ENCODE assay signal across 14 mouse cellular contexts in genomic region chr10:20550771-20551170, GRCm38 (mm10).
A peak's percentile ranks its signal among the peaks of the same experiment; 100 is the strongest.
DNase-seq lines count a peak whose midpoint lies in the region; ATAC-seq and TF ChIP-seq lines count a peak whose summit lies in the region.
"Had no signal": no experiment of that assay in that cellular context is flagged by ENCODE, and none has a peak within 500 bp of the region (broad histone marks: within the 10 kb centered on the region; RNA-seq: fewer than 3 reads in every experiment).

No protein-coding gene starts in this region.

- intact Hi-C loops in heart, adult 2 months (cut with DNase I): no loop called here
- intact Hi-C loops in heart, postnatal 10 days (cut with DNase I): loop anchor here (2.0 kb wide), 1 partner anchor 40 kb away; no protein-coding TSS in a partner anchor

- no peak for ATAC-seq in heart, embryonic 11.5 days (replicated peaks; ENCODE audit: insufficient number of reproducible peaks, low FRiP score, low TSS enrichment)
- ATAC-seq: intestine, embryonic 16.5 days had no signal

- peak overlapping the region; percentile 86 for H3K27ac ChIP-seq in heart, adult 2 months
- no peak overlapping the region for H3K27ac ChIP-seq in heart, embryonic 11.5 days (ENCODE audit: low read depth, low read length)
- H3K27ac ChIP-seq: forebrain, embryonic 12.5 days; hindbrain, embryonic 10.5 days; limb, embryonic 13.5 days had no signal

- no peak overlapping the region for H3K4me2 ChIP-seq in heart, embryonic 11.5 days
- H3K4me2 ChIP-seq: forebrain, embryonic 12.5 days; limb, embryonic 13.5 days had no signal

- WGBS in heart, adult 2 months: 22% methylated on average over 3 of the region's 3 CpGs
- 44% methylated on average over 3 of the region's 3 CpGs for WGBS in heart, embryonic 11.5 days (ENCODE audit: insufficient replicate concordance)

- peaks cover 17% of the 10 kb centered on the region for H3K4me1 ChIP-seq in heart, adult 2 months (ENCODE audit: control insufficient read depth, insufficient read depth, low read length)
- H3K4me1 ChIP-seq in heart, embryonic 11.5 days (ENCODE audit: control insufficient read depth, insufficient read depth, low read length): peaks cover 18% of the 10 kb centered on the region

- no peak overlapping the region for H3K9ac ChIP-seq in heart, adult 2 months (ENCODE audit: low read depth, low read length)
- no peak overlapping the region for H3K9ac ChIP-seq in heart, embryonic 11.5 days (ENCODE audit: low read depth, low read length)
- H3K9ac ChIP-seq: forebrain, embryonic 12.5 days; limb, embryonic 13.5 days had no signal

- H3K9me3 ChIP-seq in heart, embryonic 11.5 days (replicated peaks; ENCODE audit: control insufficient read depth, low read length): no peaks in the 10 kb centered on the region
- H3K9me3 ChIP-seq: forebrain, embryonic 12.5 days; hindbrain, embryonic 10.5 days; limb, embryonic 13.5 days had no signal

- TF ChIP-seq EP300 in heart, adult 2 months (IDR thresholded peaks at IDR 0.05; ENCODE audit: insufficient read depth, low read depth, low read length): no peak

- no peaks in the 10 kb centered on the region for H3K27me3 ChIP-seq in heart, adult 2 months (ENCODE audit: control insufficient read depth, insufficient read depth, low read length)
- no peaks in the 10 kb centered on the region for H3K27me3 ChIP-seq in heart, embryonic 11.5 days (ENCODE audit: control insufficient read depth, insufficient read depth, low read length)
- H3K27me3 ChIP-seq: limb, embryonic 13.5 days had no signal

- no peak for TF ChIP-seq CTCF in heart, adult 2 months (IDR thresholded peaks at IDR 0.05)

- H3K4me3 ChIP-seq in heart, adult 2 months: no peak overlapping the region
- no peak overlapping the region for H3K4me3 ChIP-seq in heart, embryonic 11.5 days (ENCODE audit: low read depth, low read length)
- H3K4me3 ChIP-seq: forebrain, embryonic 12.5 days; hindbrain, embryonic 10.5 days; limb, embryonic 13.5 days had no signal

- peaks cover 8% of the 10 kb centered on the region for H3K36me3 ChIP-seq in heart, adult 2 months (ENCODE audit: control insufficient read depth, insufficient read depth, low read length)
- no peaks in the 10 kb centered on the region for H3K36me3 ChIP-seq in heart, embryonic 11.5 days (ENCODE audit: control insufficient read depth, insufficient read depth, low read length)
- H3K36me3 ChIP-seq: forebrain, embryonic 12.5 days; hindbrain, embryonic 10.5 days; limb, embryonic 13.5 days had no signal

- TF ChIP-seq POLR2A in heart, adult 2 months (IDR thresholded peaks at IDR 0.05; ENCODE audit: insufficient read depth, low read depth, low read length): no peak

- peak; percentile 43 to 59 for DNase-seq in heart, adult 2 months
- peak; percentile 11 for DNase-seq in testis, postnatal 14 days (ENCODE audit: low spot score)
- DNase-seq in testis, postnatal 10 days (ENCODE audit: low spot score): no peak
- peak; percentile 63 to 66 for DNase-seq in heart, postnatal 10 days
- DNase-seq in frontal cortex, postnatal 10 days (ENCODE audit: low spot score in 2 of 2): no peak
- DNase-seq in thymus, postnatal 25 days: no peak
- DNase-seq: cerebellum, adult 9-11 months; lung, postnatal 4 days; right cerebral cortex, postnatal 14 days had no signal

- no peaks in the 10 kb centered on the region for H3K79me2 ChIP-seq in heart, adult 2 months (replicated peaks; ENCODE audit: control insufficient read depth, insufficient read depth, low read length)

Comparison
In these comparisons a context has a peak if more than half of its experiments do, and no peak if none do; other contexts are left out.
1. DNase-seq: peak in heart, adult 2 months (2 of 2), testis, postnatal 14 days (single experiment) and heart, postnatal 10 days (2 of 2); none in testis, postnatal 10 days (single experiment), frontal cortex, postnatal 10 days (0 of 2) and thymus, postnatal 25 days (single experiment).